Mouse (Mus musculus): ENCODE measurements around the gene Cnih3.

The Cnih3 gene

DNA sequence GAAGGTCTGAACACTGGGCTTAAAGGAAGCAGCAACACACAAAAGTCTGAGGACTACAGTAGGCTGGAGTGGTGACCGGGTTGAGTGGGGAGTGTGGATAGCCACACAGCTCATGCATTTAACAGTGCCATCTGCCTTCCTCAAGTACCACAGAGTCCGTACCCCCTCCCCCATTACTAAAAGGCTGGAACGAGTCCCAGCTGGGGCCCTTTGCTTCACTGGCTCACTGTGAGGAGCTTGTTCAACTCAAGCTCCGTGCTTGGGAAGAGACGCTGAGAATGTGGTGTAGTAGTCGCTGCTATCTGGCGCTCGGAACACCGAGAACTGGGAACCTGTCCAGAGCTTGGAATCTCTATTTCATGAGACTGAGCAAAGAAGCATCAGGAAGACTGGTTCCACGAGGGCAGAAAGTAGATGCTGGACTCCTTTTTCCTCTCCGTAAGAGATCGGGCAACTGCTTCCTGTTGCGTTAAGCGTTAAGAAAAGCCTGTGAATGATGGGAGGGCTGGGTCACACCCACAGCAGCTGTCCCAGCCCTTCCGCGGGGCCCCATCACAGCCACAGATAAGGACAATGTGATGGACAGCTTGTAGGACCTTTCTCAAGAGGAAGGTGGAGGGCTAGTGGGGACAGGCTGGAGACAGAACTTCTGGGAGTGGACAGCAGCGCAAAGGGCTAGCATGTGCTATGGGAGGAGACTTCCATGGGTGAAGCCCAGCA is 114.3 kb downstream of the Cnih3 start:
- H3K27me3 ChIP-seq (ENCODE audit: insufficient read depth, low read length) = no peaks in the 10 kb centered on the region
- peaks cover 13% of the 10 kb centered on the region for H3K9me3 ChIP-seq (ENCODE audit: low read length)
- TF ChIP-seq NANOG (IDR thresholded peaks at IDR 0.05; ENCODE audit: borderline replicate concordance, low read length) (no peak), CTCF (conservative IDR thresholded peaks at IDR 0.05; ENCODE audit: low read length) (no peak), POU5F1 (IDR thresholded peaks at IDR 0.05; ENCODE audit: borderline replicate concordance, low read length) (no peak)
- no peaks in the 10 kb centered on the region for H3K36me3 ChIP-seq (ENCODE audit: insufficient read depth, low read length)
- no peaks in the 10 kb centered on the region for H3K4me1 ChIP-seq (replicated peaks; ENCODE audit: low read depth, low read length)
- no peak overlapping the region for H3K4me3 ChIP-seq (replicated peaks; ENCODE audit: low read length)

DNA sequence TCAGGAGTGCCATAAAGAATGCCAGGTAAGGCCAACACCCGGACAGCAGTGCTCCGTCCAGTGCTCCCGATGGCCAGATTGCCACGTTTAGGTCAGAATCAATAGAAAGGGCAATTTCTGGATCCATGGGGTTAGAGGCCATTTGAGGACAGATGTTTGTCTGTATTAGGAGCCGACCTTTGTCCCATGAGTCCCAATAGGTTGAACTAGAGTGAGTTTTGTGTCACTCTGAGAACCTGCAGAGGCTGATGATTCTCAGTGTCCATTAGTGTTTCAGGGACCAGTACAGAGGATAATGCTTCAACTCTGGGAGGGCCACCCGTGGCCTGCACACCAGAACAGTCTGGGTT is 114.9 kb downstream of the Cnih3 start:
- Histone ChIP-seq H3K4me3 (replicated peaks; ENCODE audit: low read length) (no peak overlapping the region), H3K36me3 (ENCODE audit: insufficient read depth, low read length) (no peaks in the 10 kb centered on the region), H3K9me3 (ENCODE audit: low read length) (peaks cover 15% of the 10 kb centered on the region), H3K27me3 (ENCODE audit: insufficient read depth, low read length) (no peaks in the 10 kb centered on the region), H3K4me1 (replicated peaks; ENCODE audit: low read depth, low read length) (no peaks in the 10 kb centered on the region)
- TF ChIP-seq POU5F1 (IDR thresholded peaks at IDR 0.05; ENCODE audit: borderline replicate concordance, low read length) (no peak), NANOG (IDR thresholded peaks at IDR 0.05; ENCODE audit: borderline replicate concordance, low read length) (no peak), CTCF (conservative IDR thresholded peaks at IDR 0.05; ENCODE audit: low read length) (no peak)

DNA sequence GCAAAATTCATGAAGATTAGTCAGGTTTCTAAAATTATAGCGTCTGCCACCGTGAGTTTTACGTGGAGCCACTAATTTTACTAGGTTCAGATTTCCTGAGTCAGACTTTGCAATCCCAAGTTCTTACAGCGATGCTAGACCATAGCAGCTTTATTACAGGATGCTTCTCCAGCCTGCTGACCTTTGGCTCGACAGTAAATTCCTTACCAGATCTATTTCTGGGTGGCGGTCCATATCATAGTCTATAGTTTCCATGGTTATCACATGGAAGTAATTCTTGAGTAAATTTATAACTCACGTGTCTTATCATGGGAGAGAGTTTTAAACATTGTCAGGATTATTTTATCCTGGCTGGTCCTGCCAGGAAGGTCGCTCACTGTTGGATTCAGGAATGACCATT is 117.0 kb downstream of the Cnih3 start:
- no peaks in the 10 kb centered on the region for H3K4me1 ChIP-seq (replicated peaks; ENCODE audit: low read depth, low read length)
- peaks cover 15% of the 10 kb centered on the region for H3K9me3 ChIP-seq (ENCODE audit: low read length)
- no peaks in the 10 kb centered on the region for H3K36me3 ChIP-seq (ENCODE audit: insufficient read depth, low read length)
- H3K27me3 ChIP-seq (ENCODE audit: insufficient read depth, low read length) = no peaks in the 10 kb centered on the region
- no peak overlapping the region for H3K4me3 ChIP-seq (replicated peaks; ENCODE audit: low read length)
- TF ChIP-seq CTCF (conservative IDR thresholded peaks at IDR 0.05; ENCODE audit: low read length) (no peak), POU5F1 (IDR thresholded peaks at IDR 0.05; ENCODE audit: borderline replicate concordance, low read length) (no peak), NANOG (IDR thresholded peaks at IDR 0.05; ENCODE audit: borderline replicate concordance, low read length) (no peak)

DNA sequence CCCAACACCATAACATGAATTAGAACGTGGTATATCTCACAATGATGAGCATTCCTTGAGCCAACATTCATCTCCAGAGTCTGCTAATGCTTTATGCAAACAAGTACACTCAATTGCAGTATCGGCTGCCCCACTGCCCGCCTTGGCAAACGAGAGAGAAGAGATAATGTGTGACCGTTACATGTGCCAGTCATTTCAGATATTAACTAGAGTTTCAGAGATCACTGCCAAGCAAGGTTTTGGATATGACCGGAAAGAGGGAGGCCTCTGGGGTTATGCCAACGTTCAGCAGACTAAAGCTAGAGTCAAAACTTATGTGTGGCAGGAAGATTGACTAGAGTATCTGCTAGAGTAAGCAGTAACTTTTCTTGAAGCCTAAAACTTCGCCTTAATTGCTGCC is 123.7 kb downstream of the Cnih3 start:
- H3K4me1 ChIP-seq (replicated peaks; ENCODE audit: low read depth, low read length) = no peaks in the 10 kb centered on the region
- H3K36me3 ChIP-seq (ENCODE audit: insufficient read depth, low read length) = no peaks in the 10 kb centered on the region
- H3K4me3 ChIP-seq (replicated peaks; ENCODE audit: low read length) = no peak overlapping the region
- no peaks in the 10 kb centered on the region for H3K27me3 ChIP-seq (ENCODE audit: insufficient read depth, low read length)
- TF ChIP-seq CTCF (conservative IDR thresholded peaks at IDR 0.05; ENCODE audit: low read length) (no peak), POU5F1 (IDR thresholded peaks at IDR 0.05; ENCODE audit: borderline replicate concordance, low read length) (no peak), NANOG (IDR thresholded peaks at IDR 0.05; ENCODE audit: borderline replicate concordance, low read length) (no peak)
- peaks cover 20% of the 10 kb centered on the region for H3K9me3 ChIP-seq (ENCODE audit: low read length)

DNA sequence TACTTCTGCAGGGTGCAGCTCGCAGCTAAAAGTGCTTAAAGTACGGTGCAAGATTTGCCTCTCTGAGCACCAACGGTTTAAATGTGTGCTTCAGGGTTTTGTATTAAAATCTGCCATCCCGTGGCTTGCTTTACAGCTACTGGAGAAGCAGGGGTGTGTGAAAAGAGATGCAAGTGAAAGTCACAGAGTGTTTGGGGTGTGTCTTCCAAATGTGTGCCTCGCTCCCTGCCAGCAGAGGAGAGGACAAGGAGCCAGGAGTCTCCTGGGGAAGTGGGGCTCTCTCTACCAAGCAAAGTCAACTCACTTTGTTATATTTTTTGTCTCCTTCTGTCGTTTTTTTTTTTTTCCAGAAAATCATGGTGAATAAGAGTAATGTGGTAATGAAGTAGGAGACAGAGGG is 124.1 kb downstream of the Cnih3 start:
- H3K9me3 ChIP-seq (ENCODE audit: low read length) = peaks cover 20% of the 10 kb centered on the region
- TF ChIP-seq NANOG (IDR thresholded peaks at IDR 0.05; ENCODE audit: borderline replicate concordance, low read length) (no peak), CTCF (conservative IDR thresholded peaks at IDR 0.05; ENCODE audit: low read length) (no peak), POU5F1 (IDR thresholded peaks at IDR 0.05; ENCODE audit: borderline replicate concordance, low read length) (no peak)

DNA sequence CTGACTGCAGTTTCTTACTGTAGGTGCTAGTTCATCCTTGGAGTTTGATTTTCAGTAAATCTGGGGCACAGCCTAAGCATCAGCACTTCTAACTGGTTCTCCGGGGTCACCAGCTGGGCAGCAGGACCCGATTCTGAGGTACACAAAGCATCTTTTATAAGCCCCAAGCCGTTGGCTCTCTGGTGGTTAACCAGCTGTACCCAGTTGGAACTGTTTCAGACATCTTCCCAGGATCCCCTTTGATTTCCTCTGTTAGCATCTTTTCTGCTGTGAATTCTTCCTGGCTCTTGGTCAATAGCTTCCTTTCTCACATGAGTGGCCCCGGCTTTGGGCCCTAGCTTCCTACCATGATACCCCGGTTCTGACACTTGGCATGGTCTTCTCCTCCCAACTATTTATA is 132.3 kb downstream of the Cnih3 start:
- Histone ChIP-seq H3K27me3 (ENCODE audit: insufficient read depth, low read length) (no peaks in the 10 kb centered on the region), H3K4me3 (replicated peaks; ENCODE audit: low read length) (no peak overlapping the region), H3K36me3 (ENCODE audit: insufficient read depth, low read length) (no peaks in the 10 kb centered on the region), H3K4me1 (replicated peaks; ENCODE audit: low read depth, low read length) (no peaks in the 10 kb centered on the region), H3K9me3 (ENCODE audit: low read length) (peaks cover 93% of the 10 kb centered on the region)
- TF ChIP-seq POU5F1 (IDR thresholded peaks at IDR 0.05; ENCODE audit: borderline replicate concordance, low read length) (no peak), NANOG (IDR thresholded peaks at IDR 0.05; ENCODE audit: borderline replicate concordance, low read length) (no peak), CTCF (conservative IDR thresholded peaks at IDR 0.05; ENCODE audit: low read length) (no peak)

More for the DNA sequence above, 124.1 kb downstream of the Cnih3 start:
- H3K4me1 ChIP-seq (replicated peaks; ENCODE audit: low read depth, low read length) = no peaks in the 10 kb centered on the region
- no peak overlapping the region for H3K4me3 ChIP-seq (replicated peaks; ENCODE audit: low read length)
- no peaks in the 10 kb centered on the region for H3K27me3 ChIP-seq (ENCODE audit: insufficient read depth, low read length)
- H3K36me3 ChIP-seq (ENCODE audit: insufficient read depth, low read length) = no peaks in the 10 kb centered on the region

DNA sequence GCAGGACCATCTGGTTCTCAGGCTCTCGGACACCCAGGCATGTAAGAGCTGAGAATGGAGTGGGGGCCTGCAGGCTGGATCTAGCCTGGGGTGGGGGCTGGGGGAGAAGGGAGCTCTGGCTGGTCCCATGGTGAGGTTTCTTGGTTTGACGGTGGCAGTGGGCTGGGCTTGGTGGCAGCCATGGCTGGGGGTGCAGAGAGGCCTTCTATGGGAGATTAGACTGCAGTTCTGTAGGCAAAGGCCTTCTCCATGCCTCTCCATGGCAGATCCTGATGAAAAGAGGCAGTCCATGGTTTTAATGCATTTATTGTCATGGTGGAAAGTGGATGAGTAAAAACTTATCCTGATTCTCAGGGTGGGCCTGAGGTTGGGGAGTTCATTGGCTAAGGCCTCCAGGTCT is 151.0 kb downstream of the Cnih3 start:
- TF ChIP-seq CTCF (conservative IDR thresholded peaks at IDR 0.05; ENCODE audit: low read length) = no peak
- TF ChIP-seq NANOG (IDR thresholded peaks at IDR 0.05; ENCODE audit: borderline replicate concordance, low read length) = no peak
- no peak for TF ChIP-seq POU5F1 (IDR thresholded peaks at IDR 0.05; ENCODE audit: borderline replicate concordance, low read length)
- H3K4me1 ChIP-seq (replicated peaks; ENCODE audit: low read depth, low read length) = no peaks in the 10 kb centered on the region
- no peak overlapping the region for H3K4me3 ChIP-seq (replicated peaks; ENCODE audit: low read length)
- H3K27me3 ChIP-seq (ENCODE audit: insufficient read depth, low read length) = no peaks in the 10 kb centered on the region
- H3K9me3 ChIP-seq (ENCODE audit: low read length) = peaks cover 35% of the 10 kb centered on the region
- no peaks in the 10 kb centered on the region for H3K36me3 ChIP-seq (ENCODE audit: insufficient read depth, low read length)

DNA sequence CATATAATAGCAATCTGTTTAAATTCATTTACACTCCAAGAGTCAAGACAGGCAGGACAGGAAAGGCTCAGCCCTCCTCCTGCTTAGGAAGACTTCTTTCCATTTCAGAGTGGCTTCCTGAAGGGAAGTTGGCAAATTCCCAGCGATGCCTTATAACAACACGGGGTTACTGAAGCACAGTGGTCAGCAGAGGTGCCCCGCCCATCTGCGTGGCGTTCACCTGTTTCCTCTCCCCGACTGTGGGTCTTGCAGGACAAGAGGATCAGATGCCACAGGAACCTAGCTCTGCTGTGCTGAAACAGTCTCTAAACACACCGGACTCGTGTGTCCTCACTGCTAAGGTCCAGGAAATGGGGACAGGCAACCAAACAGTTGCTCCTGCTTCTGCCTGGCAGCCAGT is 152.9 kb downstream of the Cnih3 start:
- H3K4me3 ChIP-seq (replicated peaks; ENCODE audit: low read length) = no peak overlapping the region
- H3K4me1 ChIP-seq (replicated peaks; ENCODE audit: low read depth, low read length) = peaks cover 4% of the 10 kb centered on the region; the same call in 1 of the 2 replicates
- TF ChIP-seq POU5F1 (IDR thresholded peaks at IDR 0.05; ENCODE audit: borderline replicate concordance, low read length) (no peak), CTCF (conservative IDR thresholded peaks at IDR 0.05; ENCODE audit: low read length) (no peak), NANOG (IDR thresholded peaks at IDR 0.05; ENCODE audit: borderline replicate concordance, low read length) (no peak)
- no peaks in the 10 kb centered on the region for H3K36me3 ChIP-seq (ENCODE audit: insufficient read depth, low read length)
- peaks cover 24% of the 10 kb centered on the region for H3K9me3 ChIP-seq (ENCODE audit: low read length)
- peaks cover 5% of the 10 kb centered on the region for H3K27me3 ChIP-seq (ENCODE audit: insufficient read depth, low read length)

Data from E14TG2a.4 (cell line).